Mouse (Mus musculus) stomach, postnatal 0 days (tissue): ENCODE results near the gene Phf5a.

Source experiments
- CTCF ChIP-seq: IDR thresholded peaks from 2 replicates; pipeline ENCODE4 v1.5.1; 2016; ENCODE audit warnings: antibody characterized with exemption, low read depth, mild to moderate bottlenecking, moderate library complexity
- EP300 ChIP-seq: optimal IDR thresholded peaks from 2 replicates; pipeline ENCODE3; 2016; ENCODE audit warnings: antibody characterized with exemption

DNA sequence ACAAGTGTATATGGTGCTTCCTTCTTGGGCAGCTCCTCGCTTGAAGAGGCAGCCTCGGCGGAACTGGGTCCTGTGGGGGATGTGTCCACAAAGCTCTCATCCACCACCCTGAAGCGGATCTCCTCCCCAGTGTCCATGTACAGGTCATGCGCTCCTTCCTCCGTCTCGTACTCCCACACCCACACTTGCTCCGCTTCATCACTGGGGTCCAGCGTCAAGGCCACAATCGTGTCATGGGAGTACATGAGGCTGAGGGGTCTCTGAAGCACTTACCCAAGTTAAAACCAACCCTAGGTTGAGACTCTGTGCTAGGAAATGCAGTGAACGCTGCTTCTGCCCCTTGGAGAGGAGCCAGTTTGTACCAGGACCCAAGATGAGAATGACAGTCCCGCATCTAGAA, 45.5 kb upstream of the Phf5a start:
- TF ChIP-seq CTCF (no peak), EP300 (no peak)
